Mouse (Mus musculus) limb, embryonic 11.5 days (tissue): ENCODE results near the gene Lctl. TPM values are rescaled to one million over a fixed set of nuclear protein-coding genes. Genes with fewer than 3 reads are reported as not detected.

ENCODE experiments used
- ATAC-seq: fragments of 200-750 bp; cut with Nextera tagmentation; 2 replicates; pipeline ENCODE4 v1.8.0; 2017; ENCODE audit warnings: low read depth; ENCODE audit not compliant: insufficient number of reproducible peaks, low FRiP score, low TSS enrichment
- DNase-seq: peaks from one replicate; pipeline ENCODE4 v3.0.0-alpha.2; 2015; ENCODE audit warnings: low spot score
- H3K27ac ChIP-seq: fragments of 300-500 bp; sonication (generic); replicated peaks from 2 replicates; pipeline ENCODE4 v1.5.1; 2014; ENCODE audit warnings: low read depth, mild to moderate bottlenecking, low read length
- H3K27me3 ChIP-seq: fragments of 300-500 bp; sonication (generic); 2 replicates; pipeline ENCODE4 v1.6.1; 2014; ENCODE audit warnings: mild to moderate bottlenecking, low read length, mixed read lengths; ENCODE audit not compliant: control insufficient read depth, insufficient read depth
- H3K36me3 ChIP-seq: fragments of 300-500 bp; sonication (generic); 2 replicates; pipeline ENCODE4 v1.6.1; 2014; ENCODE audit warnings: mild to moderate bottlenecking, low read length, moderate library complexity, mixed read lengths; ENCODE audit not compliant: control insufficient read depth, insufficient read depth
- H3K4me1 ChIP-seq: fragments of 300-500 bp; sonication (generic); 2 replicates; pipeline ENCODE4 v1.6.1; 2014; ENCODE audit warnings: low read length, mixed read lengths; ENCODE audit not compliant: control insufficient read depth, insufficient read depth
- H3K4me2 ChIP-seq: fragments of 300-500 bp; sonication (generic); 2 replicates; pipeline ENCODE4 v1.6.1; 2014; ENCODE audit warnings: low read depth, mild to moderate bottlenecking, moderate library complexity; ENCODE audit not compliant: severe bottlenecking
- H3K4me3 ChIP-seq: fragments of 300-500 bp; sonication (generic); 2 replicates; pipeline ENCODE4 v1.5.1; 2014; ENCODE audit warnings: low read depth, low read length
- H3K9ac ChIP-seq: fragments of 300-500 bp; sonication (generic); 2 replicates; pipeline ENCODE4 v1.6.1; 2014; ENCODE audit warnings: mild to moderate bottlenecking, low read length
- H3K9me3 ChIP-seq: fragments of 300-500 bp; sonication (generic); 2 replicates; pipeline ENCODE4 v1.6.1; 2016; ENCODE audit warnings: low read length; ENCODE audit not compliant: control insufficient read depth
- whole genome bisulfite sequencing: fragments of 180-500 bp; shearing (Covaris S2); extraction: QIAGEN DNeasy Blood & Tissue Kit; methylation state at CpG from one replicate; pipeline ENCODE4 v1.1.7; 2014; 5-methylcytosine and 5-hydroxymethylcytosine counted together
- polyA plus RNA-seq: library from polyadenylated mRNA; unstranded; fragments of >200 nt; fragmentation: Nextera tagmentation; extraction: Ambion mirVana; gene quantifications from 2 replicates; pipeline ENCODE4 v1.2.1, GENCODE M21; 2014

The Lctl gene
- polyA plus RNA-seq, 1 experiment from 2014 or later = not detected

- WGBS = 27% methylated on average over 7 of the region's 7 CpGs
- no peaks in the 10 kb centered on the region for H3K9me3 ChIP-seq
- ATAC-seq = no peak
- H3K9ac ChIP-seq = peak overlapping the region; percentile 70
- H3K27me3 ChIP-seq = 0 out of 2 replicates have a peak, but pooled peaks cover 2% of the 10 kb centered on the region
- peak overlapping the region; percentile 76 for H3K4me2 ChIP-seq
- H3K4me3 ChIP-seq = peak overlapping the region; percentile 28
- peaks cover 28% of the 10 kb centered on the region for H3K4me1 ChIP-seq
- no peak overlapping the region for H3K27ac ChIP-seq
- H3K36me3 ChIP-seq = no peaks in the 10 kb centered on the region
- no peak for DNase-seq
These were observed 32.7 kb upstream of the Lctl start for GRCm38 (mm10) chr9:64084231-64084630.

DNA sequence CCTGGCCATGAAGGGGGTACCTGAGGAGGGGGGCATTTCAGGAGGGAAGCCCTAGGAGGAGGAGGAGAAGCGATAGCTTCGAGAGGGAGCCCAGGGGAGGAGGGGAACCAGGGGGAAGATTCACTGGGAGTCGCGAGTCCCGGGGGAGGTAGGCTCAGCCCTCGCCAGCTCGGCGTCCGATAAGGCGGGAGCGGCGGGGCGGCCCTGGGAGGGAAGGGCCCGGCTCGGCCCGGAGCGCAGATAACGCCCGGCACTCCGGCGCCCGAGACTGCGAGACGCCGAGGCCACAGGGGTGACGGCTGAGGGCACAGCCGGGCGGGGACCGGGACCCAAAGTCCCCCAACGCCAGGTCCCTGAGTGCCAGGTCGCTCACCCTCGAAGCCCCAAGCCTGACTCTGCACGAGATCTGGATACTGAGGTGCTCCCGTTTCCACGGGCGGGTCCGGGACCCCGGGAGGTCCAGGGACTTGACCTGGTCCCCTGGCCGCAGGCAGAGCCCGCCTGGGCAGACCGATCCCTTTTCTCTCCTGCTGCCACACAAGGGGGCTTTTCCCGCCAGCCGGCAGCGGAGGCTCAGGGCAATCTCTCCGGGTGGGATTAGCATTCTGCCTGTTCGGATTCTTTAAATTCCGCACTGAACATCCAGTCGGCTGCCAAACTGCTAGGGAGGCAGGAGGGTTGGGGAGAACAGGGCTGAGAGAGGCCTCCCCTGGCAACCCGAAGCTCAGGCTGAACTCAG lies 32.1 kb upstream of the Lctl start:
- 1% methylated on average over 49 of the region's 49 CpGs for WGBS
- Histone ChIP-seq H3K36me3 (no peaks in the 10 kb centered on the region), H3K27ac (no peak overlapping the region), H3K4me3 (peak overlapping the region; percentile 28), H3K9me3 (no peaks in the 10 kb centered on the region), H3K4me2 (peak overlapping the region; percentile 76), H3K27me3 (0 out of 2 replicates have a peak, but pooled peaks cover 2% of the 10 kb centered on the region), H3K4me1 (peaks cover 28% of the 10 kb centered on the region), H3K9ac (peak overlapping the region; percentile 70)
- DNase-seq (peak; percentile 70), ATAC-seq (no peak)

GRCm38 (mm10) chr9:64085976-64086375 lies 31.0 kb upstream of the Lctl start:
- H3K27me3 ChIP-seq = 0 out of 2 replicates have a peak, but pooled peaks cover 2% of the 10 kb centered on the region
- no peak for ATAC-seq
- H3K4me1 ChIP-seq = peaks cover 28% of the 10 kb centered on the region
- H3K27ac ChIP-seq = no peak overlapping the region
- H3K4me3 ChIP-seq = no peak overlapping the region
- no peak overlapping the region for H3K4me2 ChIP-seq
- 37% methylated on average over 2 of the region's 2 CpGs for WGBS
- DNase-seq = no peak
- no peaks in the 10 kb centered on the region for H3K36me3 ChIP-seq
- H3K9me3 ChIP-seq = no peaks in the 10 kb centered on the region
- H3K9ac ChIP-seq = no peak overlapping the region

GRCm38 (mm10) chr9:64086543-64086942 lies 30.4 kb upstream of the Lctl start:
- ATAC-seq (no peak), DNase-seq (no peak)
- no peaks in the 10 kb centered on the region for H3K9me3 ChIP-seq
- H3K27ac ChIP-seq = no peak overlapping the region
- 0 out of 2 replicates have a peak, but pooled peaks cover 2% of the 10 kb centered on the region for H3K27me3 ChIP-seq
- H3K9ac ChIP-seq = 0 out of 2 replicates have a peak overlapping the region, but pooled peaks have one; percentile 22
- no peak overlapping the region for H3K4me2 ChIP-seq
- H3K4me3 ChIP-seq = no peak overlapping the region
- WGBS = 56% methylated on average over 6 of the region's 6 CpGs
- no peaks in the 10 kb centered on the region for H3K36me3 ChIP-seq
- peaks cover 28% of the 10 kb centered on the region for H3K4me1 ChIP-seq

DNA sequence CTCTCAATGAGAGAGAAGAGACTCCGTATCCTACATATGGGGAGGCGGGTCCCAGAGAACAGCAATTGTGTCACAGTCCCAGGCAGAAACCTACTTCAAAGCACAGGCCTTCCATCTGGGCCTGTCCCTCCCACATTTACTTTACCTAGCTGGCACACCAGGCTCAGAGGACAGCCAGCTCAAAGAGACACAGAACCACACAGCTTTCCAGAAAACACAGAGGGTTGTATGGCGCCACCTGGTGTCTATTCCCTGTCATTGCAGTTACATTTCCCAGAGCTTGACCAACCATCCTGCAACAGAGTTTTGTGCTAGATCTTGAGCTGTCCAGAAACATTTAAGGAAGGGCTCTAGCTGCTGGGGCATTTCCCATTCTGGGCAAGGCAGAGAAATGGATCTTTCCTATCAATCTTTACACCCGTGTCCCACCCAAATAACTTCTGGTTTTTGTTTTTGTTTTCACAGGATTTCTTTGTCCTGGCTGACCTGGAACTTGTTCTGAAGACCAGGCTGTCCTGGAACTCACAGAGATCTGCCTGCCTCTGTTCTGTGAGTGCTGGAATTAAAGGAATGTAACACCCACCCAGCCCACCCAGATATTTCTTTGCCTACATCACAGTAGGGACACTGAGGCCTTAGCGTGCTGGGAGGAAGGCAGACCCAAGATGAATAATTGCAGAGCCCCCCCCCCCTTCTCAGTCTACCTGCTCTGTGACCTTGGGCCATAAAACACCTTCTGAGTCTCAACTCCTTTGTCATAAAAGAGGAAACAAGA lies 29.3 kb upstream of the Lctl start:
- Histone ChIP-seq H3K4me2 (no peak overlapping the region), H3K27me3 (0 out of 2 replicates have a peak, but pooled peaks cover 2% of the 10 kb centered on the region), H3K9me3 (no peaks in the 10 kb centered on the region), H3K4me1 (peaks cover 28% of the 10 kb centered on the region), H3K9ac (no peak overlapping the region), H3K4me3 (no peak overlapping the region), H3K27ac (no peak overlapping the region), H3K36me3 (no peaks in the 10 kb centered on the region)
- WGBS = 31% methylated on average over 5 of the region's 5 CpGs
- peak; percentile 92 for DNase-seq
- peak; percentile 40; the same call in 1 of the 2 replicates for ATAC-seq

GRCm38 (mm10) chr9:64088346-64088745 lies 28.6 kb upstream of the Lctl start:
- Histone ChIP-seq H3K27ac (no peak overlapping the region), H3K4me3 (no peak overlapping the region), H3K9ac (no peak overlapping the region), H3K36me3 (no peaks in the 10 kb centered on the region), H3K27me3 (0 out of 2 replicates have a peak, but pooled peaks cover 2% of the 10 kb centered on the region), H3K4me1 (peaks cover 28% of the 10 kb centered on the region), H3K9me3 (no peaks in the 10 kb centered on the region), H3K4me2 (no peak overlapping the region)
- 97% methylated on average over 7 of the region's 7 CpGs for WGBS
- ATAC-seq (no peak), DNase-seq (no peak)

DNA sequence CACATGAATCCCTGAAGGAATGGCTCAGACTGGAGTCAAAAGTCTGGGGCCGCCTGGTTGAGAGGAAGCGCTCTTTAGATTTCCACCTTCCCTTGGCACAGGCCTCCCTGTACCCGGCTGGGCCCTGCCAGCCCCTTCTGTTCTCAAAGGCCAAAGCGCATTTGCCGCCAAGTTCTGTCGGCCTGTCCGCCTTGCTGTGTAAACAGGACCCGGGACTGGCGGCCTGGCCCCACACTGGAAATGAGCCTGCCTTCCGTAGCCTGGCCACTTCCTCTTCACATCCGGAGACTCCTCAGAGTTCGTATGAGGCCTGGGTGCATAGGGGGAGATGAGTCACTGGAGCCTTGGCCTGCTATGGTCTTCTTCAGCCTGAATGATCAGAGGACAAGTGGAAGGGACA lies 27.9 kb upstream of the Lctl start:
- Histone ChIP-seq H3K4me2 (no peak overlapping the region), H3K4me3 (no peak overlapping the region), H3K27ac (no peak overlapping the region), H3K36me3 (no peaks in the 10 kb centered on the region), H3K4me1 (peaks cover 28% of the 10 kb centered on the region), H3K9me3 (no peaks in the 10 kb centered on the region), H3K27me3 (0 out of 2 replicates have a peak, but pooled peaks cover under 1% of the 10 kb centered on the region), H3K9ac (no peak overlapping the region)
- WGBS = 67% methylated on average over 12 of the region's 12 CpGs
- DNase-seq (no peak), ATAC-seq (no peak)

- H3K4me1 ChIP-seq = peaks cover 9% of the 10 kb centered on the region
- no peak overlapping the region for H3K27ac ChIP-seq
- no peak overlapping the region for H3K4me3 ChIP-seq
- H3K27me3 ChIP-seq = no peaks in the 10 kb centered on the region
- H3K9ac ChIP-seq = peak overlapping the region; percentile 13; the same call in 1 of the 2 replicates
- H3K9me3 ChIP-seq = no peaks in the 10 kb centered on the region
- H3K36me3 ChIP-seq = no peaks in the 10 kb centered on the region
- WGBS = 85% methylated on average over 11 of the region's 11 CpGs
- DNase-seq = no peak
- ATAC-seq = no peak
- no peak overlapping the region for H3K4me2 ChIP-seq
These were observed 22.9 kb upstream of the Lctl start for GRCm38 (mm10) chr9:64094083-64094482.
